Mouse (Mus musculus) spleen, adult 2 months (tissue): Measurements from ENCODE around the gene Fam129b.

Source experiments
- CTCF ChIP-seq: fragments of 200-500 bp; IDR thresholded peaks from 2 replicates; pipeline ENCODE4 v1.5.1; 2011; ENCODE audit warnings: mild to moderate bottlenecking, inconsistent platforms; ENCODE audit not compliant: insufficient read depth, insufficient read length, insufficient replicate concordance; ENCODE audit errors: extremely low read depth
- POLR2A ChIP-seq: fragments of 200-500 bp; IDR thresholded peaks from 2 replicates; pipeline ENCODE4 v1.6.1; 2011; ENCODE audit warnings: low read depth, low read length, inconsistent platforms

GRCm38 (mm10) chr2:32969326-32969725 is 93.4 kb downstream of the Fam129b start:
- no peak for TF ChIP-seq CTCF
- no peak for TF ChIP-seq POLR2A
